29 mouse cellular contexts compared by ENCODE assay signal in the genomic region with DNA sequence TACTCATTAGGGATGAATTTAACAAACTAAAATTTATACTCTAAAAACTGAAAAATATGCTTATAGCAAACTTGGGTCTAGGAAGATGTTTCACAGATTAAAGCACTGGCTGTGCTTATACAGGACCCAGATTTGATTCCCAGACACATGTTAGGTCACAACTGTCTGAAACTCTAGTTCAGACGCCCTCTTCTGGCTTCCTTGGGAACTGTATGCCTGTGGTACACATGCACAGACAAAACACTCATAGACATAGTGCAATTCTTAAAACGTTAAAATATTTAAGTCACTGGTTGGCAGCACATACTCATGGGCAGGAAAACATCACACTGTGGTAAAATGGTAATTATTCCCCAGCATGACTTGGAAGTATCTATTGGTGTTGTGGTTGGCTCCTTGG.
DNase-seq lines count a peak whose midpoint lies in the region; ATAC-seq and TF ChIP-seq lines count a peak whose summit lies in the region.
"Had no signal": no experiment of that assay in that cellular context is flagged by ENCODE, and none has a peak within 500 bp of the region (broad histone marks: within the 10 kb centered on the region; RNA-seq: fewer than 3 reads in every experiment).

No protein-coding gene starts in this region.

- no peaks in the 10 kb centered on the region for H3K9me3 ChIP-seq in hindbrain, postnatal 0 days (ENCODE audit: low read length)
- H3K9me3 ChIP-seq in hindbrain, embryonic 13.5 days, result no peaks in the 10 kb centered on the region
- H3K9me3 ChIP-seq: hindbrain, embryonic 15.5 days; limb, embryonic 15.5 days; liver, embryonic 13.5 days; lung, embryonic 15.5 days; neural tube, embryonic 12.5 days had no signal

- ATAC-seq in hindbrain, postnatal 0 days, result no peak
- ATAC-seq in hindbrain, embryonic 13.5 days (ENCODE audit: low FRiP score), result no peak
- no peak for ATAC-seq in Patski
- ATAC-seq: forebrain, embryonic 13.5 days; intestine, embryonic 16.5 days had no signal

- no peak overlapping the region for H3K27ac ChIP-seq in hindbrain, postnatal 0 days
- H3K27ac ChIP-seq in hindbrain, embryonic 13.5 days, result no peak overlapping the region
- H3K27ac ChIP-seq: forebrain, embryonic 13.5 days; hindbrain, embryonic 15.5 days; limb, embryonic 15.5 days; liver, embryonic 13.5 days; lung, embryonic 15.5 days; midbrain, embryonic 12.5 days; neural tube, embryonic 12.5 days had no signal

- no peak for DNase-seq in hindbrain, postnatal 0 days (ENCODE audit: low spot score)
- DNase-seq in thymus, postnatal 4 days, result peak; percentile 11
- DNase-seq in thymus, postnatal 0 days (ENCODE audit: low spot score), result no peak
- DNase-seq in Patski (ENCODE audit: low read depth, low spot score), result no peak
- no peak for DNase-seq in yolk sac, embryonic 10.5 days (ENCODE audit: low spot score)
- DNase-seq in kidney, adult 11 months, result no peak
- no peak for DNase-seq in urinary bladder, postnatal 4 days (ENCODE audit: low spot score in 2 of 2)
- DNase-seq: adrenal gland, postnatal 10 days; B cell, adult 2 months; cerebellum, adult 8-10 months; cerebellum, postnatal 25 days; gastrocnemius, postnatal 25 days; heart, adult 18-20 months; kidney, postnatal 14 days; left cerebral cortex, postnatal 4 days; liver, embryonic 13.5 days; lung, postnatal 4 days; thymus, adult 2 months had no signal

- no peak overlapping the region for H3K4me2 ChIP-seq in hindbrain, postnatal 0 days (ENCODE audit: low read depth, low read length)
- no peak overlapping the region for H3K4me2 ChIP-seq in hindbrain, embryonic 13.5 days
- H3K4me2 ChIP-seq: forebrain, embryonic 13.5 days; heart, embryonic 12.5 days; hindbrain, embryonic 15.5 days; limb, embryonic 15.5 days; liver, embryonic 13.5 days; lung, embryonic 15.5 days; midbrain, embryonic 12.5 days; neural tube, embryonic 12.5 days had no signal

- peak; percentile 23; the same call in 1 of the 2 replicates for TF ChIP-seq CTCF in hindbrain, postnatal 0 days (IDR thresholded peaks at IDR 0.05; ENCODE audit: low read depth)
- TF ChIP-seq CTCF in Patski (IDR thresholded peaks at IDR 0.05), result peak; percentile 40

- H3K4me3 ChIP-seq in hindbrain, postnatal 0 days (ENCODE audit: low read length), result no peak overlapping the region
- H3K4me3 ChIP-seq in hindbrain, embryonic 13.5 days, result no peak overlapping the region
- H3K4me3 ChIP-seq: forebrain, embryonic 13.5 days; heart, embryonic 12.5 days; hindbrain, embryonic 15.5 days; limb, embryonic 15.5 days; liver, embryonic 13.5 days; lung, embryonic 15.5 days; megakaryocyte, embryonic 14.5 days; midbrain, embryonic 12.5 days; myocyte; neural tube, embryonic 12.5 days had no signal

- H3K9ac ChIP-seq in hindbrain, postnatal 0 days (replicated peaks; ENCODE audit: low read length), result no peak overlapping the region
- no peak overlapping the region for H3K9ac ChIP-seq in hindbrain, embryonic 13.5 days
- H3K9ac ChIP-seq: forebrain, embryonic 13.5 days; heart, embryonic 12.5 days; hindbrain, embryonic 15.5 days; limb, embryonic 15.5 days; liver, embryonic 13.5 days; lung, embryonic 15.5 days; midbrain, embryonic 12.5 days; neural tube, embryonic 12.5 days had no signal

- no peaks in the 10 kb centered on the region for H3K36me3 ChIP-seq in hindbrain, postnatal 0 days (ENCODE audit: insufficient read depth, low read length)
- H3K36me3 ChIP-seq in hindbrain, embryonic 13.5 days, result no peaks in the 10 kb centered on the region
- H3K36me3 ChIP-seq: heart, embryonic 12.5 days; hindbrain, embryonic 15.5 days; limb, embryonic 15.5 days; liver, embryonic 13.5 days; lung, embryonic 15.5 days; midbrain, embryonic 12.5 days; neural tube, embryonic 12.5 days had no signal

- CTCF ChIA-PET in Patski (lab: Charles Lee), result interaction anchor here (0.8 to 1.0 kb wide), 2 partner anchors 12 to 31 kb away, joined by 3 read pairs; no protein-coding TSS in a partner anchor

- H3K27me3 ChIP-seq in hindbrain, postnatal 0 days (ENCODE audit: insufficient read depth, low read length), result no peaks in the 10 kb centered on the region
- H3K27me3 ChIP-seq in hindbrain, embryonic 13.5 days, result no peaks in the 10 kb centered on the region
- no peaks in the 10 kb centered on the region for H3K27me3 ChIP-seq in Patski
- H3K27me3 ChIP-seq: forebrain, embryonic 13.5 days; heart, embryonic 12.5 days; hindbrain, embryonic 15.5 days; limb, embryonic 15.5 days; liver, embryonic 13.5 days; lung, embryonic 15.5 days; megakaryocyte, embryonic 14.5 days; midbrain, embryonic 12.5 days; neural tube, embryonic 12.5 days had no signal

- in situ Hi-C loops in Patski (cut with MboI; ENCODE audit: low pct_unique_long_range_greater_than_20kb), result no loop called here

- H3K4me1 ChIP-seq in hindbrain, postnatal 0 days (ENCODE audit: insufficient read depth, low read length), result no peaks in the 10 kb centered on the region
- H3K4me1 ChIP-seq in hindbrain, embryonic 13.5 days (replicated peaks), result no peaks in the 10 kb centered on the region
- H3K4me1 ChIP-seq: forebrain, embryonic 13.5 days; heart, embryonic 12.5 days; hindbrain, embryonic 15.5 days; limb, embryonic 15.5 days; liver, embryonic 13.5 days; lung, embryonic 15.5 days; megakaryocyte, embryonic 14.5 days; midbrain, embryonic 12.5 days; neural tube, embryonic 12.5 days had no signal

- POLR2A ChIA-PET in Patski (lab: Charles Lee), result interaction anchor here (0.6 kb wide), 1 partner anchor 15 kb away, joined by 3 read pairs; no protein-coding TSS in a partner anchor

- 70% methylated on average over 2 of the region's 2 CpGs for WGBS in hindbrain, postnatal 0 days
- 66% methylated on average over 2 of the region's 2 CpGs for WGBS in hindbrain, embryonic 13.5 days
